Mouse (Mus musculus) olfactory bulb, adult 2 months (tissue): ENCODE results near the gene Dok1. TPM values are rescaled to one million over a fixed set of nuclear protein-coding genes. Genes with fewer than 3 reads are reported as not detected.
A peak's percentile ranks its signal among the peaks of the same experiment; 100 is the strongest.

Experiments used
- H3K27ac ChIP-seq: fragments of 200-500 bp; 2 replicates; pipeline ENCODE4 v1.5.1; 2012; ENCODE audit warnings: low read depth, low read length; ENCODE audit not compliant: insufficient read depth
- H3K4me1 ChIP-seq: fragments of 200-500 bp; 2 replicates; pipeline ENCODE4 v1.6.1; 2012; ENCODE audit warnings: low read length; ENCODE audit not compliant: control insufficient read depth, insufficient read depth
- H3K4me3 ChIP-seq: fragments of 200-500 bp; 2 replicates; pipeline ENCODE4 v1.5.1; 2012; ENCODE audit warnings: mild to moderate bottlenecking, low read depth, low read length, moderate library complexity; ENCODE audit not compliant: insufficient read depth
- CTCF ChIP-seq: fragments of 200-500 bp; IDR thresholded peaks from 2 replicates; pipeline ENCODE4 v1.5.1; 2012; ENCODE audit warnings: low read depth, mild to moderate bottlenecking, low read length, moderate library complexity; ENCODE audit not compliant: insufficient read depth
- POLR2A ChIP-seq: fragments of 200-500 bp; IDR thresholded peaks from 2 replicates; pipeline ENCODE4 v1.6.1; 2012; ENCODE audit warnings: mild to moderate bottlenecking, low read depth, low read length, moderate library complexity; ENCODE audit not compliant: insufficient read depth
- WGBS: fragments of 180-500 bp; shearing (Covaris S2); methylation state at CpG from one replicate; pipeline ENCODE4 v1.1.7; 2018; 5-methylcytosine and 5-hydroxymethylcytosine counted together
- polyA plus RNA-seq: library from polyadenylated mRNA; stranded (reverse); fragments of >200 nt; gene quantifications from 2 replicates; pipeline ENCODE4 v1.2.4, GENCODE M21; 2012; ENCODE audit warnings: low replicate concordance; ENCODE audit not compliant: missing spikeins, insufficient read depth, insufficient read length

Dok1 gene
- polyA plus RNA-seq, 1 experiment: not detected

GRCm38 (mm10) chr6:83069488-83070246 lies 36.4 kb upstream of the Dok1 start:
- no peak for TF ChIP-seq CTCF
- TF ChIP-seq POLR2A: no peak
- H3K4me1 ChIP-seq: peaks cover 8% of the 10 kb centered on the region
- no peak overlapping the region for H3K27ac ChIP-seq
- 2% methylated on average over 69 of the region's 69 CpGs for WGBS
- H3K4me3 ChIP-seq: no peak overlapping the region

- TF ChIP-seq CTCF (no peak), POLR2A (no peak)
- H3K4me3 ChIP-seq: no peak overlapping the region
- H3K27ac ChIP-seq: no peak overlapping the region
- peaks cover 8% of the 10 kb centered on the region for H3K4me1 ChIP-seq
- 1% methylated on average over 81 of the region's 81 CpGs for WGBS
These were observed 35.6 kb upstream of the Dok1 start for GRCm38 (mm10) chr6:83068706-83069487.

GRCm38 (mm10) chr6:83068221-83068620 lies 35.0 kb upstream of the Dok1 start:
- no peak overlapping the region for H3K4me3 ChIP-seq
- WGBS: 11% methylated on average over 8 of the region's 8 CpGs
- TF ChIP-seq CTCF: no peak
- TF ChIP-seq POLR2A: no peak

GRCm38 (mm10) chr6:83066441-83066840 lies 33.2 kb upstream of the Dok1 start:
- no peak for TF ChIP-seq POLR2A
- TF ChIP-seq CTCF: no peak
- H3K27ac ChIP-seq: no peak overlapping the region
- no peak overlapping the region for H3K4me3 ChIP-seq
- 33% methylated on average over 6 of the region's 6 CpGs for WGBS
- peaks cover 8% of the 10 kb centered on the region for H3K4me1 ChIP-seq

More at GRCm38 (mm10) chr6:83068221-83068620, 35.0 kb upstream of the Dok1 start:
- H3K4me1 ChIP-seq: peaks cover 8% of the 10 kb centered on the region
- H3K27ac ChIP-seq: no peak overlapping the region

- peaks cover 8% of the 10 kb centered on the region for H3K4me1 ChIP-seq
- TF ChIP-seq POLR2A: no peak
- TF ChIP-seq CTCF: no peak
- H3K4me3 ChIP-seq: no peak overlapping the region
- no peak overlapping the region for H3K27ac ChIP-seq
- WGBS: 34% methylated on average over 8 of the region's 8 CpGs
These were observed 32.7 kb upstream of the Dok1 start for GRCm38 (mm10) chr6:83065995-83066394.

- TF ChIP-seq CTCF (no peak), POLR2A (no peak)
- Histone ChIP-seq H3K4me1 (peaks cover 10% of the 10 kb centered on the region), H3K4me3 (no peak overlapping the region), H3K27ac (no peak overlapping the region)
- WGBS: 82% methylated on average over 2 of the region's 2 CpGs
These were observed 25.5 kb upstream of the Dok1 start for GRCm38 (mm10) chr6:83058725-83059124.

GRCm38 (mm10) chr6:83057790-83058189 lies 24.5 kb upstream of the Dok1 start, which contains the start of gene Dqx1:
Gene Dqx1 (plus strand): TSS chr6:83057844.
- no peak for TF ChIP-seq POLR2A
- no peak for TF ChIP-seq CTCF
- no peak within 1 kb of the TSS for H3K4me3 ChIP-seq
- WGBS: 47% methylated on average over 3 of the region's 3 CpGs
- H3K27ac ChIP-seq: no peak within 1 kb of the TSS
- H3K4me1 ChIP-seq: peaks cover 18% of the 10 kb centered on the region

GRCm38 (mm10) chr6:83054871-83055431 lies 21.7 kb upstream of the Dok1 start, which contains the start of gene Htra2:
Gene Htra2 (minus strand): TSS chr6:83055273.
- WGBS: under 1% methylated on average over 50 of the region's 50 CpGs
- H3K4me1 ChIP-seq: peaks cover 20% of the 10 kb centered on the region
- TF ChIP-seq POLR2A (no peak), CTCF (peak; percentile 15; the same call in 1 of the 2 replicates)
- H3K4me3 ChIP-seq: peak within 1 kb of the TSS; percentile 82
- peak within 1 kb of the TSS; percentile 63 for H3K27ac ChIP-seq

- TF ChIP-seq POLR2A (peak; percentile 64; the same call in 1 of the 2 replicates), CTCF (no peak)
- peak within 1 kb of the TSS; percentile 82 for H3K4me3 ChIP-seq
- WGBS: under 1% methylated on average over 64 of the region's 64 CpGs
- peaks cover 20% of the 10 kb centered on the region for H3K4me1 ChIP-seq
- H3K27ac ChIP-seq: peak within 1 kb of the TSS; percentile 63
These were observed 21.0 kb upstream of the Dok1 start, which contains the start of gene Aup1 for GRCm38 (mm10) chr6:83054074-83054851. Gene Aup1 (plus strand): TSS chr6:83054521.
